Mouse (Mus musculus) midbrain, embryonic 12.5 days (tissue): ENCODE measurements at regions not wholly inside any gene's neighbourhood (a gene's known extent, or its start where the extent isn't known, plus 50 kb on each side); places are given as distances from the start of the nearest gene placed in this dataset.
"Not testable (repeated sequence)": the region's sequence is repeated elsewhere in the genome, so short reads cannot be mapped to it uniquely, and the experiment has no call there.

Experiments
- ATAC-seq: fragments of 200-750 bp; cut with Nextera tagmentation; 2 replicates; pipeline ENCODE4 v1.8.0; 2017; ENCODE audit warnings: low read depth, moderate TSS enrichment, moderate library complexity; ENCODE audit not compliant: low FRiP score
- H3K27ac ChIP-seq: fragments of 300-500 bp; sonication (generic); replicated peaks from 2 replicates; pipeline ENCODE4 v1.5.1; 2016; ENCODE audit warnings: mild to moderate bottlenecking
- H3K27me3 ChIP-seq: fragments of 300-500 bp; sonication (generic); 2 replicates; pipeline ENCODE4 v1.6.1; 2016; ENCODE audit warnings: mild to moderate bottlenecking
- H3K36me3 ChIP-seq: fragments of 300-500 bp; sonication (generic); 2 replicates; pipeline ENCODE4 v1.6.1; 2016
- H3K4me1 ChIP-seq: fragments of 300-500 bp; sonication (generic); 2 replicates; pipeline ENCODE4 v1.6.1; 2016
- H3K4me2 ChIP-seq: fragments of 300-500 bp; sonication (generic); replicated peaks from 2 replicates; pipeline ENCODE4 v1.6.1; 2016; ENCODE audit warnings: mild to moderate bottlenecking, moderate library complexity
- H3K4me3 ChIP-seq: fragments of 300-500 bp; sonication (generic); 2 replicates; pipeline ENCODE4 v1.5.1; 2016; ENCODE audit warnings: mild to moderate bottlenecking
- H3K9ac ChIP-seq: fragments of 300-500 bp; sonication (generic); replicated peaks from 2 replicates; pipeline ENCODE4 v1.6.1; 2016; ENCODE audit warnings: mild to moderate bottlenecking, moderate library complexity
- H3K9me3 ChIP-seq: fragments of 300-500 bp; sonication (generic); 2 replicates; pipeline ENCODE4 v1.6.1; 2016; ENCODE audit warnings: mild to moderate bottlenecking
- WGBS: fragments of 180-500 bp; shearing (Covaris S2); methylation state at CpG from one replicate; pipeline ENCODE4 v1.1.7; 2016; 5-methylcytosine and 5-hydroxymethylcytosine counted together

DNA sequence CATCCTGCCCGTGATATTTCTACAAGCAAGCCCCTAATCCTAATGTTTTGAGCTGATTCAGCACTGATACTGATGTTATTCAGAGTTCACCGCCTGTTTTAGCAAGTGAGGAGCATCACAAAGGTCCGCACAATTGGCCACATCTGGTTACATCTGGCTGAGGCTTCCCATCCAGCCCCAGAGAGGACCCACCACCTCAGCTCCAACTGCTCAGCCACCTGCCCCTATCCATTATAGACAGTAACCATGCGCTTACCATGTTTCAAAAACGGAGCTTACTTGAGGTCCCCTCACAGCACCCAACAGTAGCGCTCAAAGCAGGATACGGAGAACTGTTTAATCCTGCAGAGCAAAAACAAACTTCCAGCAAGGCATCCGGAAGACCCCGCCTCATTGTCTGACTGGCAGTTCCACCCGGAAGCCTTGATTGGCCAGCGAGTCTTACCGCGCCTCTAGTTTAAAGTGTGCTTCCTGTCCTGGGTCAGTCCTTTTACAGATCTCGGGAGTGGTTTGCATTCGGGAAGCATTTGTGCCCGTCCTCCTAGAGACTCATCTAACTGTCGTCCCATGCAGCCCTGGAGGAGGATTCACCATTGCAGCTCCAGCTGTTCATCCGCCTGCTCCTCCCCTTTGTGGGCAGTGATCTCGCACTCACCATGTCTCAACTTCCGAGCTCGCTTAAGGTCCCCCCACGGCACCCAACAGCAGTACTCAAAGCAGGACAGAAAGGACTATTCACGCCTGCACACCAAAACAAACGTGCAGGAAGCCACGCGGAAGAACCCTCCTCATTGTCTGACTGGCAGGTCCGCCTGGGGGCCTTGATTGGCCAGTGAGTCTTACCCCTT is 69.9 kb upstream of the Zfp825 start:
- H3K4me1 ChIP-seq, H3K27me3 ChIP-seq, H3K36me3 ChIP-seq, H3K9me3 ChIP-seq: not testable (repeated sequence)
- H3K4me3 ChIP-seq, result peak overlapping the region; percentile 61
- peak overlapping the region; percentile 78 for H3K27ac ChIP-seq
- WGBS, result 2% methylated on average over 27 of the region's 27 CpGs
- peak overlapping the region; percentile 67 for H3K9ac ChIP-seq
- peak; percentile 99 for ATAC-seq
- H3K4me2 ChIP-seq, result peak overlapping the region; percentile 69

- peak overlapping the region; percentile 67 for H3K9ac ChIP-seq
- H3K36me3 ChIP-seq, H3K4me1 ChIP-seq, ATAC-seq, H3K9me3 ChIP-seq, H3K27me3 ChIP-seq: not testable (repeated sequence)
- peak overlapping the region; percentile 78 for H3K27ac ChIP-seq
- WGBS, result 24% methylated on average over 2 of the region's 2 CpGs
- peak overlapping the region; percentile 69 for H3K4me2 ChIP-seq
- peak overlapping the region; percentile 61 for H3K4me3 ChIP-seq
These were observed 70.5 kb upstream of the Zfp825 start for GRCm38 (mm10) chr13:74564331-74564727.

DNA sequence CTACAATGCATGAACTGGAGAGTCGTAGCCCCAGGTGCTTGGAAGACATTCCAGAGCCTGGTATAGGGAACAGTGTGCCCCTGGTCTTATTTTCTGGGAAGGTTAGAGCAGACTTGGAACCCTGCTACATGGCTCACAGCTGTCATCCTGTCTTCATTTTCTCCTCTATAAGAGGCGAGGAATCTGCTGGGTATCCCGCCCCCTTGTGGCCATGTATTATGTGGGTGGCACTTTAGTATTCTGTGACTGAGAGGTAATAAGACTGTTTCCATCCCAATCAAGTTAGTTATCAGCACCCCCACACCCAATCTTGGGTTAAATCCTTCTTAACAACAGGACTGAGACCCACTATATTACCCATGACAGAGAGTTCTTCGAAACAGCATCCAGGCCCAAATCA is 69.4 kb upstream of the Erap1 start:
- H3K9me3 ChIP-seq, H3K36me3 ChIP-seq, ATAC-seq, H3K4me1 ChIP-seq, H3K4me3 ChIP-seq, H3K27me3 ChIP-seq, H3K4me2 ChIP-seq, H3K27ac ChIP-seq, H3K9ac ChIP-seq: not testable (repeated sequence)
- WGBS, result 59% methylated on average over 4 of the region's 4 CpGs
